Mouse (Mus musculus) liver, postnatal 0 days (tissue): ENCODE data around the gene Adgrf4. TPM values are rescaled to one million over a fixed set of nuclear protein-coding genes. Genes with fewer than 3 reads are reported as not detected.

Experiments used
- ATAC-seq: fragments of 200-750 bp; cut with Nextera tagmentation; 2 replicates; pipeline ENCODE4 v1.8.0; 2017; ENCODE audit warnings: mild to moderate bottlenecking, moderate library complexity
- DNase-seq: peaks from one replicate; pipeline ENCODE4 v3.0.0-alpha.2; 2016
- H3K27ac ChIP-seq: fragments of 300-500 bp; sonication (generic); 2 replicates; pipeline ENCODE4 v1.5.1; 2014; ENCODE audit warnings: antibody characterized with exemption, moderate library complexity, mild to moderate bottlenecking, low read depth
- H3K27me3 ChIP-seq: fragments of 300-500 bp; sonication (generic); 2 replicates; pipeline ENCODE4 v1.6.1; 2014; ENCODE audit warnings: low read length, control low read depth, mixed read lengths; ENCODE audit not compliant: insufficient read depth
- H3K36me3 ChIP-seq: fragments of 300-500 bp; sonication (generic); replicated peaks from 2 replicates; pipeline ENCODE4 v1.6.1; 2014; ENCODE audit warnings: mild to moderate bottlenecking, control low read depth, low read length, moderate library complexity, mixed read lengths; ENCODE audit not compliant: insufficient read depth
- H3K4me1 ChIP-seq: fragments of 300-500 bp; sonication (generic); 2 replicates; pipeline ENCODE4 v1.6.1; 2014; ENCODE audit warnings: antibody characterized with exemption, mild to moderate bottlenecking, control low read depth; ENCODE audit not compliant: insufficient read depth
- H3K4me2 ChIP-seq: fragments of 300-500 bp; sonication (generic); 2 replicates; pipeline ENCODE4 v1.6.1; 2014; ENCODE audit warnings: low read depth, mild to moderate bottlenecking, low read length, moderate library complexity, mixed read lengths
- H3K4me3 ChIP-seq: fragments of 300-500 bp; sonication (generic); 2 replicates; pipeline ENCODE4 v1.5.1; 2014; ENCODE audit warnings: low read depth, low read length
- H3K9ac ChIP-seq: fragments of 300-500 bp; sonication (generic); replicated peaks from 2 replicates; pipeline ENCODE4 v1.6.1; 2014; ENCODE audit warnings: mild to moderate bottlenecking, moderate library complexity
- H3K9me3 ChIP-seq: fragments of 300-500 bp; sonication (generic); 2 replicates; pipeline ENCODE4 v1.6.1; 2016; ENCODE audit warnings: mild to moderate bottlenecking, control low read depth, low read length, mixed read lengths
- CTCF ChIP-seq: sonication (generic); IDR thresholded peaks from 2 replicates; pipeline ENCODE4 v1.5.1; 2016; ENCODE audit warnings: antibody characterized with exemption, low read depth
- EP300 ChIP-seq: IDR thresholded peaks from 2 replicates; pipeline ENCODE4 v1.6.1; 2016; ENCODE audit warnings: antibody characterized with exemption, low read depth, mild to moderate bottlenecking
- WGBS: fragments of 180-500 bp; shearing (Covaris S2); extraction: QIAGEN DNeasy Blood & Tissue Kit; methylation state at CpG from one replicate; pipeline ENCODE4 v1.1.7; 2014; ENCODE audit not compliant: insufficient replicate concordance; 5-methylcytosine and 5-hydroxymethylcytosine counted together
- polyA plus RNA-seq: library from polyadenylated mRNA; unstranded; fragments of >200 nt; fragmentation: Nextera tagmentation; extraction: Ambion mirVana; gene quantifications from 2 replicates; pipeline ENCODE4 v1.2.1, GENCODE M21; 2015

Gene Adgrf4
- polyA plus RNA-seq: not detected in 2 replicates

DNA sequence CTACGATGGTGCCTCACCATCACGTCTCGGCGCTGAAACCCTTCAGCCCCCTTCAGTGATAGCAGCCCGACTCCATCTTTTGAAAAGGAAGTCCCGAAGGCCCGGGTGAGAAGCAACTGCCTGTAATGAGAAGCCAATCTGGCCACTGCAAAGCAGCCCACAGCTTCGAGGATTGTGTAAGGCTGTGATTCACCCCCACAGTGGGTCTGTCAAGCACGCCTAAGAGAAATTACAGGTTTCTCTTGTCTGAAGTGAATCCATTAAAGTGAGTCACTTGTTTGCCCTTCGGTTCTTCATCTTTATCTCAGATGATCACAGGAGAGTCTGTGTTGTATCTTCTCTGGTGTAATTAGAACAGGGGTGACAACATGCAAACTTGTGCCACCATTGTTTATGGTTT, at the start of gene Adgrf4:
Adgrf4 (minus strand) TSS at position 149 of the 400 bp plus-strand sequence.
- Histone ChIP-seq H3K9me3 (no peaks in the 10 kb centered on the region), H3K27ac (no peak within 1 kb of the TSS), H3K9ac (no peak within 1 kb of the TSS), H3K36me3 (no peaks in the 10 kb centered on the region), H3K27me3 (no peaks in the 10 kb centered on the region), H3K4me3 (no peak within 1 kb of the TSS), H3K4me2 (no peak within 1 kb of the TSS), H3K4me1 (no peaks in the 10 kb centered on the region)
- ATAC-seq (no peak), DNase-seq (no peak)
- WGBS: 67% methylated on average over 10 of the region's 10 CpGs
- TF ChIP-seq CTCF (no peak), EP300 (no peak)

DNA sequence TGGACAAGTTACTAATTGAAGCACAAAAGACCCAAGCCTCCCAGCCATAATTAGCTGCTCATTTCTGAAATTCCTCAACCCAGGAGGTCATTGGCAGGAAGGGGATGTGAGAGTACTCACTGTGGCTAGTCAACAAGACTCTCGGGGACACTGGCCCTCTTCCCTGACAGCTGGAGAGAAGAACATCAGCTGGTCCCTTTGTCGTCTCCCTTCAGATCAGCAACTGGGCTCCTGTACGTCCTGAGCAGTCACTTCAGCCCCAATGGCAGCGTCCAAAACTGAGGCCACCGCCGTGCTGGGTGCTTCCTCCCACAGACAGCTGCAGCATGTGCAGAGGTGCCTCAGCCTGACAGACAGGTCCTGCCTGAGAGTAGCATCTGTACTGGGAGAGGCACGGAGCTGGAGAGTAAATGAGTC, 49.7 kb upstream of the Adgrf4 start, which contains the start of gene Adgrf2:
Adgrf2 (minus strand) TSS at position 379 of the 417 bp plus-strand sequence.
- Histone ChIP-seq H3K9ac (no peak within 1 kb of the TSS), H3K36me3 (no peaks in the 10 kb centered on the region)
- no peak for ATAC-seq

DNA sequence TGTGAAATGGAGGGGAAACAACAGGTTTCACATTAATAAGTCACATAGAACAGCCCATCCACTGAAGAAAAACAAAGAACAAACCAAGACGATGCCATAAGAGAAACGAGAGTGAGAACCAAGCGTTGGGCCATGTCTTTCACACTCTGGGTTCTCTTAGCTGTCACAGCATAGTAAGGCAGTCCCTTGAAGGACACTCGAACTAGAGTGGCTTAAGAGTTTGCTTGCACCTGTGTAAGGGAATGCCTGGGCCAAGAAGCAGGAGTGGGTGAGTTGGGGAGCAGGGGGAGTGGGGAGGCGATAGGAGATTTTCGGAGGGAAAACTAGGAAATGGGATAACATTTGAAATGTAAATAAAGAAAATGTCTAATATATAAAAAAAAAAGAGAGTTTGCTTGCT, 46.7 kb upstream of the Adgrf4 start:
- Histone ChIP-seq H3K27me3 (no peaks in the 10 kb centered on the region), H3K4me2 (no peak overlapping the region), H3K9ac (no peak overlapping the region), H3K27ac (no peak overlapping the region), H3K36me3 (no peaks in the 10 kb centered on the region), H3K4me1 (no peaks in the 10 kb centered on the region), H3K4me3 (no peak overlapping the region), H3K9me3 (no peaks in the 10 kb centered on the region)
- no peak for ATAC-seq
- TF ChIP-seq EP300: no peak
- TF ChIP-seq CTCF: no peak
- no peak for DNase-seq
- 79% methylated on average over 6 of the region's 6 CpGs for WGBS

More for the DNA sequence above, 49.7 kb upstream of the Adgrf4 start, which contains the start of gene Adgrf2:
- no peaks in the 10 kb centered on the region for H3K27me3 ChIP-seq
- no peak for DNase-seq
- no peak within 1 kb of the TSS for H3K4me2 ChIP-seq
- no peak for TF ChIP-seq CTCF
- TF ChIP-seq EP300: no peak
- no peak within 1 kb of the TSS for H3K27ac ChIP-seq
- H3K4me3 ChIP-seq: no peak within 1 kb of the TSS
- H3K4me1 ChIP-seq: no peaks in the 10 kb centered on the region
- 37% methylated on average over 7 of the region's 7 CpGs for WGBS
- no peaks in the 10 kb centered on the region for H3K9me3 ChIP-seq

DNA sequence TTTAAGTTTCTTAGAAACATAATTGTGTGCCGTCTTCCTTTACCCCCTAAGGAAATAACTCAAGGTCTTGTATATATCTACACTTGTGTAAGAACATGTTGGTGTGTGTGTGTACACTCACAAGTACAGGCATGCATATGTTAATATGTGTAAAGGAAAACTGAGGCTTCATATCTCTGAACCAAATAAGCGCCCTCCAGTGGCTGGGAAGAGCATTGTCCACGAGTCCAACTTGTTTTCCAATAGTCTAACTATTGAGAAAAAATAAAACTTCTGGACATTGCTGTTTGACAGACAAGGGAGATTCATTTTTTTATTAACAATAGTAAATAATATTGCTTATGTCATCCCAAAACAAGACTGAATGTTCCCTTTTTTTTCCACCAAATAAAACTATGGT, 25.1 kb upstream of the Adgrf4 start:
- no peaks in the 10 kb centered on the region for H3K36me3 ChIP-seq
- H3K4me3 ChIP-seq: no peak overlapping the region
- no peak overlapping the region for H3K27ac ChIP-seq
- H3K4me1 ChIP-seq: no peaks in the 10 kb centered on the region
- TF ChIP-seq EP300 (no peak), CTCF (peak; percentile 37)
- H3K27me3 ChIP-seq: no peaks in the 10 kb centered on the region
- DNase-seq (no peak), ATAC-seq (no peak)
- no peak overlapping the region for H3K9ac ChIP-seq
- H3K4me2 ChIP-seq: no peak overlapping the region
- WGBS: 48% methylated on average over 3 of the region's 3 CpGs
- H3K9me3 ChIP-seq: no peaks in the 10 kb centered on the region

DNA sequence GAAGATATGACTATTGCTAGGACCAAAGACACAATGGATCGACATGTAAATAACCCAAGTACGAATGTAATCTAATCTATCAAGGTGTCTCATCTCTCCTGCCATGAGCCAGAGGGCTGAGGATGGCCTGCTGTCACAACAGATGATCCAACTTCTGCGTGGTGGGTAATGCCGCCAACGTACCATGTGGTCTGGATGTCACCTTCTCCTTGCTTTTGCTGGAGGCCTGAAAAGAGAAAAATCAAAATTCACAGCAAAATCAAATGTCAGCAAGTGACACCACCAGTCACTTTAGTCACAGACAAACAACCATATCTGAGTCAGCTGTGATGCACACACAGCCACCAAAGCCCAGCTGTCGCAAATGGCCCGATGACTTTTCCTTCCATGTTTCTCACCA, 22.9 kb upstream of the Adgrf4 start:
- WGBS: 82% methylated on average over 7 of the region's 7 CpGs
- ATAC-seq: no peak
- H3K4me1 ChIP-seq: no peaks in the 10 kb centered on the region
- no peak overlapping the region for H3K9ac ChIP-seq
- no peaks in the 10 kb centered on the region for H3K36me3 ChIP-seq
- no peak overlapping the region for H3K4me3 ChIP-seq
- no peaks in the 10 kb centered on the region for H3K9me3 ChIP-seq
- DNase-seq: no peak
- H3K4me2 ChIP-seq: no peak overlapping the region
- no peak overlapping the region for H3K27ac ChIP-seq
- TF ChIP-seq EP300: no peak
- no peak for TF ChIP-seq CTCF
- H3K27me3 ChIP-seq: no peaks in the 10 kb centered on the region

DNA sequence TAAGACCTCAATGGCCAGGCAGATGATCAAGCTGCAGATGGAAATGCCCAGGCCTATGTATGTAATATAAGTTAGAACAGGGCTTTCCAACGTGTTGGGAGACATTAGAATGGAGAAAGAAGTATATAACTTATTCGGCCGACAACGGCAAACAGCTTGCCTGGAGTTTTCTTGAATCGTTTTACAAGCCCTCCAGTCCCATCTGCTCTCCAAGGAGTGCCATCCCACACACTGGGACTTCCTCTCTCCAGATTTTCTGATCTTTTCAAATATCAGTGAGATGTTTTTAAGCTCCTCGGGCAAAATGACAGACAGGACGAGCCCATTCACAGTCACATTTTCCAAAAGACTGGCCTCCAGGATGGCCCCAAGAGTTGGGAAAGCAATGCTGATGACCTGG, 18.6 kb upstream of the Adgrf4 start:
- no peak overlapping the region for H3K9ac ChIP-seq
- no peaks in the 10 kb centered on the region for H3K36me3 ChIP-seq
- H3K9me3 ChIP-seq: no peaks in the 10 kb centered on the region
- WGBS: 84% methylated on average over 7 of the region's 7 CpGs
- H3K27me3 ChIP-seq: no peaks in the 10 kb centered on the region
- no peak overlapping the region for H3K4me3 ChIP-seq
- H3K27ac ChIP-seq: no peak overlapping the region
- no peak for DNase-seq
- H3K4me1 ChIP-seq: no peaks in the 10 kb centered on the region
- no peak for ATAC-seq
- TF ChIP-seq EP300: no peak
- no peak for TF ChIP-seq CTCF
- no peak overlapping the region for H3K4me2 ChIP-seq

DNA sequence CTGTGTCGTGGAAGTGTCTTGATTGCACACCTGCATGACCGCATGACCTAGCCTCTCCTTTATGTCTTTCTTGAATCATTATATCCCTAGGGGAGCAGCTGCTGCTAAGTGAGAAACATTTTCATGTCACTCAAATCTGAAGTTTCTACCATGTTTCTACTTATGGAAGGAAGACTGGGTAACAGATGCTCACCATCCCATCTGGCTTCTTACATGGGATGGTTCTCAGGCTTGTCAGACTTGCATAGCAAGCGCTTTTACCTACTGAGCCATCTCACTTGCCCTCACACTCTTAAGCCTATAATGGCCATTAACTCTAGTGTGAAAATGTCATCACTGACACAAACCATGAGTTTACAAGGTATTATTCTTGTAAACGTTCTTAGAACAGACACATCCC, 13.5 kb upstream of the Adgrf4 start:
- TF ChIP-seq CTCF (no peak), EP300 (no peak)
- Histone ChIP-seq H3K4me1 (no peaks in the 10 kb centered on the region), H3K36me3 (no peaks in the 10 kb centered on the region), H3K27ac (no peak overlapping the region), H3K27me3 (no peaks in the 10 kb centered on the region), H3K4me2 (no peak overlapping the region), H3K9me3 (no peaks in the 10 kb centered on the region), H3K9ac (no peak overlapping the region), H3K4me3 (no peak overlapping the region)
- ATAC-seq (no peak), DNase-seq (no peak)
- WGBS: 74% methylated on average over 4 of the region's 4 CpGs
